Mouse (Mus musculus): ENCODE data around the gene Gm16485. TPM values are rescaled to one million over a fixed set of nuclear protein-coding genes. Genes with fewer than 3 reads are reported as not detected.
A peak's percentile ranks its signal among the peaks of the same experiment; 100 is the strongest.

Gene Gm16485
- total RNA-seq (2014; fragmentation: Nextera tagmentation) (not detected in 2 replicates), total RNA-seq (2017) (not detected in 2 replicates)

DNA sequence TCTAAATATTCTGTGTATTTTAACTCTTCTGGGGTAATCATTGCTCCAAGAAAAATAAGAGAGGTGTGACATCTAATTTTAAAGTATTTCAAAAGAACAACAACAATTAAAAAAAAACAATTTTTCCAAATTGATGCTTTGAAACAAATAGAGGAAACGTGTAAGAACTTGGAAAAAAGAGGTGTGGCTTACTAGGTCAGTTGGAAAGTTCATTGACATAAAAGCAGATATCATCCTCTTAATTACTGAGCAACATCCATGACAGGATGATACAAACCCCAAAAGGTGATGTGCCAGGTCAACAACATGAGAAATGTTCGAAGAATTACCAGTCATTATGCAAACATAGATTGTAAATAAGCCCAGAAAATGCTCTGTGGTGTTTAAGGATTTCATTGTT lies at the start of gene Gm16485:
Gene Gm16485, plus strand, starts transcription at position 301 of the 400 bp plus-strand sequence.
- ATAC-seq (replicated peaks; ENCODE audit: low FRiP score, low TSS enrichment, poor library complexity, severe bottlenecking): no peak

DNA sequence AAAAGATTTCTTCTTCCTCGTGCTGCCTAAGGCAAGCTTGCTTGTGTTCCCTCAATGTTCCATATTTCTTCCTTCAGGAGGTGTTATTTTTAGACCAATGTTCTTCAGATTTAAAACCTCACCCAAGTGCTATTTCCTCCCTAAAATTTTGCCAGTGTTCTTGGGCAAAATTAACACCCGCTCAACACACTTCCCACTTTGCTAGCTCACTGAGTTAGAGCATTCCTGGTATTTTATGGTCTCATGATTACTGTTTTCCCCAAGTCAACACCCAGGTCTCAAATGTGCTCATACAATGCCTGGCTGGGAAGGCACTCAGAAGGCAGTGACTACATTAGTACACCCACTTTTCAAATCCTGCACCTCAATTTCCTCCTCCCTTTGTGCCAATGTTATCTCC lies 44.0 kb upstream of the Gm16485 start:
- no peak for ATAC-seq (replicated peaks; ENCODE audit: low FRiP score, low TSS enrichment, poor library complexity, severe bottlenecking)

DNA sequence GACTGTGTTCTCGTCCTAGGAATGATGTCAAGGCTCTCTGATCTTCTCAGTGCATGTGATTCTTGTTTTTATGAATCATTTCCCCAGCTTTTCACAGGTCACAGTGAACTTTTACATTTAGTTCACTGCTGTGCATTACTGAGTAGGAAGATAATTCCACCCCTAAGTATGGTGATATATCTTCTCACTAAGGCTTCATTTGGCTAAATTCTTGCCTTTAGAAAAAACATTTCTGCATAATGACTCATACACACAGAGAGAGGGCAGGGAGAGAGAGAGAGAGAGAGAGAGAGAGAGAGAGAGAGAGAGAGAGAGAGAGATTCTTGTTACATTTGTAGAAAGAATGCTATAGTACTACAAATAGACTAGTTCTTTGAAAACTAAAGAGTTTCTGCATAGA lies 33.8 kb upstream of the Gm16485 start:
- no peak for ATAC-seq (replicated peaks; ENCODE audit: low FRiP score, low TSS enrichment, poor library complexity, severe bottlenecking)

DNA sequence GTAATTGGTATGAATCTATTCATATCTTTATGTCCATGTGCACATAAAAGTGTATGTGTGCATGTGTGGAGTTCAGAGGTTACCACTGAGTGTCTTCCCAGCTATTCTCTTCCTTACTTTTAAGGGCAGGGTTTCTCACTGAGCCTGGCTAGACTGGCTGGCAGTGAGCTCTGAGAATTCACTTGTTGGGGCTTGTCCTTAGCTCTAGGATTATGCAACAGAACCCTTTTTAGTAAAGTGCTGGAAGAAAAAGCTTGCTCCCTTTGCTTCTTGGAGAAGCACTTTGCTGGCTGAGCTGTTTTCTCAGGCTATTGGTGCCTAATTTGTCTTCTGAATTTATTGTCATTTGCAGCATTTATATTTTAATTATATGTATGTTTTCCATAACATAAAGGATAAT lies 18.3 kb upstream of the Gm16485 start:
- ATAC-seq (replicated peaks; ENCODE audit: low FRiP score, low TSS enrichment, poor library complexity, severe bottlenecking): no peak

DNA sequence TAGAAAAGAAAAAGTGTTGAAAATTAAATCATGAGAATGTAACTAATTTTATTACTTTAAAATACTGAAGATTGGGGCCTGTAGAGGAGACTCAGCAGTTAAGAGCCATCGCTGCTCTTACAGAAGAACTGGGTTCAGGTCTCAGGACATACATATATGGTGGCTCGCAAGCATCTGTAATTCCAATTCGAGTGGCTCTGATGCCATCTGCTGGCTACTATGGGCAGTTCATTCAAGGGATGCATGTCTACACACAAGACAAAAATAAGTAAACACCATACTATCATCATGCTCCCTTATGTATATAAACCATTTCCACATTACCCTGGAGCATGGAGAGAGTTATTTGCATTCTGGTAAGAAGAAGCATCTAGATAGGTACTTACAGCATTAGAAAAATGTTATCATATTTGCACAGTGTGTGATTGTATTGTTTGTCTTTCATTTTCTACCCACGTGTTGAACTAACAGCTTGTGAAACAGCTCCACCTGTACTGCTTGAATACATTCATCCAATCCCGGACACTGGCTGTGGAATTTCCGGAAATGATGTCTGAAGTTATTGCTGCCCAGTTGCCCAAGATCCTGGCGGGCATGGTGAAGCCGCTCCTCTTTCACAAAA lies 7.0 kb upstream of the Gm16485 start:
- peak; percentile 89 for ATAC-seq (replicated peaks; ENCODE audit: low FRiP score, low TSS enrichment, poor library complexity, severe bottlenecking)

DNA sequence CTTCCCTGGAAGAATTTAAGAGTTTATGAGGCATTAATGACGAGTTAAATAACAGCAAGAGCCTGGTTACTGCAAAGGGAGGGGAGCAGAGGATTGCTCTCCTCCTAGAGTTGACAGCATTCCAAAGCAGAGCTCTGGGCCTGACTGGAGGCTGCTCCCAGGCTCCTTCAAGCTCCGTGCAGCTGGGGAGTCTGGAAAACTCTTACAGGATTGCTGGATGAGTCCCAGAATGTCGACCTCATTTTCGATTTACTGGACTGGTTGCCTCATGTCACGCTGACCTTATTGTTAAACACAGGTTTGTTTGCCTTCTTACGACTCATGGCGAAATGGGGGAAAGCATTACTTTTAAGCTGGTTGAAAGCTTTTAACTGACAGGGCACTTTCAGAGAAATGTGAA lies 1.4 kb upstream of the Gm16485 start:
- no peak for ATAC-seq (replicated peaks; ENCODE audit: low FRiP score, low TSS enrichment, poor library complexity, severe bottlenecking)

DNA sequence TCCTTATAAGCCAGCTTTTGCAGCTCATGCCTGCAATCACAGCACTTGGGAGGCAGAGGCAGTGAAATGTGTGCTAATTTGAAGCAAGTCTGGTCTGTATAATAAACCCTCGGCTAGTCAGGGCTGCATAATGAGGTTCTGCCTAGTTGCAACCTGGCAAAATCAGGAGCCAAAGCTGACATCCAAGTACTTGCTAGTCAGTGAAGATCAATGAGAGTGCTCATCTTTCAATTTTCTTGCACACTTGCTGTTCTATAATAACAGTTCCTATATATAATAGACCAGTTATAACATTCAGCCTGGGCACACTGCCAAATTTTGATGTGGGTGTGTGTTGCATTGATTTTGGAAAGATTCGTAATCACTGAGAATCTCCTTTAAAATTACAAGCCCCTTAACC lies 6.2 kb downstream of the Gm16485 start:
- ATAC-seq (replicated peaks; ENCODE audit: low FRiP score, low TSS enrichment, poor library complexity, severe bottlenecking): no peak

DNA sequence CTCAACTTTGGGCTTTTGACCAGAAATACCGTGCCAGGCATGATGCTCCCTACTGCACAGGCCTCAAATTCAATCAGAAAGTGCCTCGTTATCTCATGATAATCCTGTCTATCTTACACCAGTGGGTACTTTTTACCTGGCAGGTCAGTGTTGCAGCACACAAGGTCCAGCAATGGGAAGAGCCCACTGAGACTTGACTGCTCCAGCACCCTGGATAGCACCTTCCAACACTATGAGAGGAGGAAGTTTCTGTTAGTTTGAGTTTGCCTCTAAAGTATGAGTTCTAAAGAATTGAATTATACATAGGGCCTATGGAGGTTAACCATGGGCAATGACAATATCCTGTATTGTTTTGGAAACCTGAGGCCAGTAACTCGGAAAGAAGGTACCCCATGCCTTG lies 10.7 kb downstream of the Gm16485 start:
- no peak for ATAC-seq (replicated peaks; ENCODE audit: low FRiP score, low TSS enrichment, poor library complexity, severe bottlenecking)

DNA sequence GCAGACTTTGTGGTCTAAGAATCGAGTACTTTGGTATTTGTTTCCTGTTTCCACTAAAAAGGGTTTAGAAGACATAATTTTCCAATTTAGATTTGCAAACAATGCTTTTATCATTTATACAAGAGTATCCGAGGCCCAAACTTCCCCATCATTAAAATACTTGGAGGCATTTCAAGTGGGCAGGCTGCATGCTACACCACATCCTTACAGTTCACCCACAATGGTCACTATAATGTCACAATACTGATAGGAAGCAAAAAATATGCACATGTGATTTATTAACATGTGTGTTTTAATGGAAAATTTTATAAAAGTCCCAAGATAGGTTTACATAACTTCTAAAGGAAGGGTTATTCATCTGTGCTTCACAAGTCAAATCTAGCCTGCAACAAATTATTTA lies 24.9 kb downstream of the Gm16485 start:
- ATAC-seq (replicated peaks; ENCODE audit: low FRiP score, low TSS enrichment, poor library complexity, severe bottlenecking): no peak

DNA sequence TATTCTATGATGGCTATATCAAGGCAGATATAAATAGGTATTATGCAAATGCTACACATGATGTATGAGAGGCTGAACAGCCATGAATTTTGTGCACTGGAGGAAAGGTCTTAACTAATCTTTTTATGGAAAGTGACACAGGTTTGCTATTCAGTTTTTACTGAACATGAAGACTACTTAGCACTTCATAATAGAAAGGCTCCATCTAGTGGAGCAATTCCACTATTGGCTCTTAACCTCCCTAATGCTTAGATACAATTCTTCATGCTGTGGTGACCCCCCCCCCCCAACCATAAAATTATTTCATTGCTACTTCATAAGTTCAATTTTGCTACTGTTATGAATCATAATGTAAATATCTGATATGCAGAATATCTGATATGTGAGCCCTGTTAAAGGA lies 29.6 kb downstream of the Gm16485 start:
- ATAC-seq (replicated peaks; ENCODE audit: low FRiP score, low TSS enrichment, poor library complexity, severe bottlenecking): no peak

DNA sequence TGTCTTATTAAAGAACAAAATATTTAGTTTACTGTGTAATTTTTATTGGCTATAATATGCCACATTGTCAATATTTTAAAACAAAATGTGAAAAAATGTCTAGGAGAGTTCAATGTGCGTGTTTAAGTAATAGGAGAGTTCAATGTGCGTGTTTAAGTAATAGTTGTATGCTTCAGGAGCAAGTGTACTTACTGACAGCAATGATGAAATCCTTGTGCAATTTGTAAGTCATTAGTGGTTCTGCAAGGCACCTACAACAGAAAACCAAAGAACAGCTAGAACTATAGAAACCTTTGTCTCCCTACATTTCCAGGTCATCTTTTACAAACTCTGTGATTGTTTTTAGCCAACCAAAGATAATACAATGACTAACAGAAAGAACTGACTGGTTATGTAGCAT lies 43.5 kb downstream of the Gm16485 start:
- no peak for ATAC-seq (replicated peaks; ENCODE audit: low FRiP score, low TSS enrichment, poor library complexity, severe bottlenecking)

Other genes starting within 250 kb of the Gm16485 start
- gene Pgr, start 72.0 kb upstream of the Gm16485 start, total RNA-seq (2014; fragmentation: Nextera tagmentation): not detected in 2 replicates
- not detected in 2 replicates for gene Pgr, start 72.0 kb upstream of the Gm16485 start, total RNA-seq (2017)

All from megakaryocyte-erythroid progenitor cell, adult 5-6 weeks (primary cell).